Mouse (Mus musculus): Measurements from ENCODE around the gene Gpha2.

The Gpha2 gene

GRCm38 (mm10) chr19:6226135-6226534 is at the start of gene Gpha2:
Gene Gpha2, plus strand, starts transcription at chr19:6226380.
- DNase-seq (ENCODE audit: low spot score in 2 of 2) = peak in 1 of 2 experiments; percentile 17

GRCm38 (mm10) chr19:6178775-6179174 is 47.4 kb upstream of the Gpha2 start:
- DNase-seq (ENCODE audit: low spot score in 2 of 2) = no peak

GRCm38 (mm10) chr19:6181629-6182028 is 44.6 kb upstream of the Gpha2 start:
- DNase-seq (ENCODE audit: low spot score in 2 of 2) = no peak

- no peak for DNase-seq (ENCODE audit: low spot score in 2 of 2)
Observed at GRCm38 (mm10) chr19:6182534-6182933, 43.6 kb upstream of the Gpha2 start.

GRCm38 (mm10) chr19:6184131-6184530 is 42.0 kb upstream of the Gpha2 start, which contains the start of gene Majin:
Gene Majin, plus strand, starts transcription at chr19:6184388.
- no peak for DNase-seq (ENCODE audit: low spot score in 2 of 2)

GRCm38 (mm10) chr19:6204265-6204664 is 21.9 kb upstream of the Gpha2 start:
- no peak for DNase-seq (ENCODE audit: low spot score in 2 of 2)

GRCm38 (mm10) chr19:6206716-6207115 is 19.5 kb upstream of the Gpha2 start:
- no peak for DNase-seq (ENCODE audit: low spot score in 2 of 2)

- DNase-seq (ENCODE audit: low spot score in 2 of 2) = no peak
Observed at GRCm38 (mm10) chr19:6216046-6216705, 10.0 kb upstream of the Gpha2 start.

- no peak for DNase-seq (ENCODE audit: low spot score in 2 of 2)
Observed at GRCm38 (mm10) chr19:6218606-6219005, 7.6 kb upstream of the Gpha2 start.

GRCm38 (mm10) chr19:6226763-6227162 is 583 bp downstream of the Gpha2 start:
- DNase-seq (ENCODE audit: low spot score in 2 of 2) = peak in 1 of 2 experiments; percentile 21

- DNase-seq (ENCODE audit: low spot score in 2 of 2) = peak; percentile 44 to 52
Observed at GRCm38 (mm10) chr19:6227864-6228263, 1.7 kb downstream of the Gpha2 start.

- DNase-seq (ENCODE audit: low spot score in 2 of 2) = peak in 1 of 2 experiments; percentile 27
Observed at GRCm38 (mm10) chr19:6230411-6230810, 4.2 kb downstream of the Gpha2 start.

- no peak for DNase-seq (ENCODE audit: low spot score in 2 of 2)
Observed at GRCm38 (mm10) chr19:6231036-6231435, 4.9 kb downstream of the Gpha2 start.

- DNase-seq (ENCODE audit: low spot score in 2 of 2) = peak in 1 of 2 experiments; percentile 31
Observed at GRCm38 (mm10) chr19:6233647-6234046, 7.5 kb downstream of the Gpha2 start.

GRCm38 (mm10) chr19:6234337-6235083 is 8.3 kb downstream of the Gpha2 start:
- peak; percentile 38 to 46 for DNase-seq (ENCODE audit: low spot score in 2 of 2)

- DNase-seq (ENCODE audit: low spot score in 2 of 2) = peak; percentile 96 to 97
Observed at GRCm38 (mm10) chr19:6235084-6236052, 9.2 kb downstream of the Gpha2 start, which contains the start of gene Ppp2r5b. Gene Ppp2r5b, minus strand, starts transcription at chr19:6235872.

GRCm38 (mm10) chr19:6236053-6236441 is 9.9 kb downstream of the Gpha2 start:
- DNase-seq (ENCODE audit: low spot score in 2 of 2) = peak; percentile 96

- DNase-seq (ENCODE audit: low spot score in 2 of 2) = peak in 1 of 2 experiments; percentile 36
Observed at GRCm38 (mm10) chr19:6236842-6237241, 10.7 kb downstream of the Gpha2 start.

- no peak for DNase-seq (ENCODE audit: low spot score in 2 of 2)
Observed at GRCm38 (mm10) chr19:6238740-6239139, 12.6 kb downstream of the Gpha2 start.

- no peak for DNase-seq (ENCODE audit: low spot score in 2 of 2)
Observed at GRCm38 (mm10) chr19:6240136-6240535, 14.0 kb downstream of the Gpha2 start.

- DNase-seq (ENCODE audit: low spot score in 2 of 2) = no peak
Observed at GRCm38 (mm10) chr19:6240725-6241124, 14.5 kb downstream of the Gpha2 start.

Measured in right cerebral cortex, postnatal 10 days (tissue).